Mouse (Mus musculus) cerebellum, adult 9-10 months (tissue): ENCODE results near the gene Sdhaf1.

Source experiments
- DNase-seq: peaks from one replicate; pipeline ENCODE4 v3.0.0; 2022

Gene Sdhaf1

DNA sequence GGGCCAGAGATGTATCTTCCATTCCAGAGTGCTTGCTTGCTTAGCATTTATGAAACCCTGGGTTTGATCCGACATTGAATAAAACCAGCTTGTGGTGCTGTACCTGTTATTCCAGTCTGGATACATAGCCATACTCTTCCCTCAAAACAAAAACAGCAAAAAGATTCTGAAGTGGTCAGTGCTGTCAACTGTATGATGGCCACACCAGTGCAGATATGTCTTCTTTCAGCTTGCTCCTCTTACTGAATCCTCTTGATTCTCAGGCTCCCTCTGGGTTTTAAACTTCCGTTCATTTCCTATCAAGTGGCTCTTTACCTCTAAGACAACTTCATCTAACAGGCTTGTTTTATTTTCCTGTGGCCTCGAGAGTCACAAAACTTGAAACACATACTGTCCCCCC lies at the start of gene Sdhaf1:
TSS of gene Sdhaf1 (minus strand) at position 101 of the 400 bp plus-strand sequence.
- no peak for DNase-seq

DNA sequence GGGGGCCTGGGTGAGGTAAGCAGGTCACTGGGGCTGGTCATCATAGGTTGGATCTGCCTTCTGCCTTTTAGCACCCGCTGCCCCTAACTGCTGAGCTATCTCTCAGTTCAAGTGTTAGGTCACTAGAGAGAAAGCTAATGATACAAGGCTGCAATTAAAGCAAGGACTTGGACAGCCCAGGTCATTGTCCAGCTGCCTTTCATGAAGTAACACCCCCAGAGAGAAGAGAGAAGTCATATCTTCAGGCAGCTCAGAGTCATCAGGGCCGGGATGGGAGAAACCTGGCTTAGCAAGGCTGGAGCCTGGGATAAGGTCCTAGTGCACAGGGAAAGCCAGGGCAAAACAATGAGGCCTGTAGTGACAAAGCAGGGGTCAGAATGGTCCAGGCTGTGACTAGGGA lies 43.8 kb upstream of the Sdhaf1 start:
- no peak for DNase-seq

DNA sequence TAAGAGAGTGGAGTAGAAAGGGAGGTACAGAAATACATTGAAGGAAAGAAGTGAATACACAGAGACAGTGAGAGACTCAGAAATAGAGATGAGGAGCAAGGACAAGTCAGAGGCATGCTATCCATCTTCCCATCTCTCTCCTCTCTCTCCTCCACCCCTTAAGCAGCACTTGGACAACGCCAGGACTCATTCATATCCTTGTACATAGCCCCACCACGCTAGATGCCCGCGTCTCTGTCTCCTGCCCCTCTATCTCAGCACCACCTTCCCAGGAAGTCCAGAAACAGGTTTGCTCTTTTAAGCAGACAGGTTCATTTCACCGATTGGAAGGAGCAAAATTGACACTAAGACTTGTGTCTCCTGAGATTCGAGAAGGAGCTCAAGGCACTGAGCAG lies 39.6 kb upstream of the Sdhaf1 start:
- no peak for DNase-seq

DNA sequence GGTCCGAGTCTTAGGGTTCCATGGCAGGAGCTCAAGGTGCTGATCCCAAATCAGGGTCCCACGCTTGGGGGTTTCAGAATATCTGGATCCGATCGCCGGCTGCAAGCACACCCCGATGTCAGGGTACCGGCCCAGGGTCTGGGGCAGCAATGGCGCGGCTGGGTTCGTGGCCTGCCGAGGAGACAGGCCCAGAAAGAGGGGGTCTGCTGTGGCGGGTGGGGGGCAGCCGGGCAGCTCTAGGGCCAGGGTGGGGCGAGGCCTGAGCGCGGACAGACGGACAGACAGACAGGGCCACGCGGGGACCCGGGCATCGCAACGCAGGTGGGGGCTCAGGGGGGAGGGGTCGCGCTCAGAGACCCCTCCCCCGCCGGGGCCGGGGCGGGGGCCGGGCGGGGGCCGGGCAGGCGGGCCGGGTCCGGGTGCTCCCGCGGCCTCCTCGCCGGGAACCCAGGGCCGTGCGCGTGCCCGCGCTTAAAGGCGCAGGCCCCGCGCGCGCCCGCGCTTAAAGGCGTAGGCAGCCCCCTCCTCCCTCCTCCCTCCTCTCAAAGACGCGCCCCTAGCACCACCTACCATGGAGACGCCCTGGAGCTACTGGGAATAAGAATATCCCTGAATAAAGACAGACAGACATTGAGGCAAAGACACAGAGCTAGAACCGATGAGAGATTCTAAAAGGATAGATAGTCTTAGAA lies 39.1 kb upstream of the Sdhaf1 start, which contains the start of gene Lrfn3:
TSS of gene Lrfn3 (minus strand) at position 121 of the 692 bp plus-strand sequence.
- peak; percentile 82 for DNase-seq

DNA sequence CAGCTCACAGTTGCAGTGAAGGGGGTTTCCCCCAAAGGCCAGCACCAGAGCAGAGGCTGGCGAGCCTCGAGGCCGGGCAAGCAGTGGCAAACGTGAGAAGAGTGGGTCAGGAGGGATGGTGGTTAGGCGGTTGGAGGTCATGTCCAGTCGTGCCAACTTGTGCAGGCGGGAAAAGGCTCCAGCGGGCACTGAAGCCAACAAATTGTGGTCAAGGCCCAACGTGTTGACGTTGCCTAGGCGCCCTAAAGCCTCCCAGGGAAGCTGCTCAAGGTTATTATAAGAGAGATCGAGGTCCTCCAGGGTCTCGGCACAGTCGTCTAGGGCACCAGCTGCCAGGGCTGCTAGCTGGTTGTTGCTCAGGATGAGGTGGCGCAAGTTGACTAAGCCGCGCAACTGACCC lies 36.3 kb upstream of the Sdhaf1 start:
- no peak for DNase-seq

DNA sequence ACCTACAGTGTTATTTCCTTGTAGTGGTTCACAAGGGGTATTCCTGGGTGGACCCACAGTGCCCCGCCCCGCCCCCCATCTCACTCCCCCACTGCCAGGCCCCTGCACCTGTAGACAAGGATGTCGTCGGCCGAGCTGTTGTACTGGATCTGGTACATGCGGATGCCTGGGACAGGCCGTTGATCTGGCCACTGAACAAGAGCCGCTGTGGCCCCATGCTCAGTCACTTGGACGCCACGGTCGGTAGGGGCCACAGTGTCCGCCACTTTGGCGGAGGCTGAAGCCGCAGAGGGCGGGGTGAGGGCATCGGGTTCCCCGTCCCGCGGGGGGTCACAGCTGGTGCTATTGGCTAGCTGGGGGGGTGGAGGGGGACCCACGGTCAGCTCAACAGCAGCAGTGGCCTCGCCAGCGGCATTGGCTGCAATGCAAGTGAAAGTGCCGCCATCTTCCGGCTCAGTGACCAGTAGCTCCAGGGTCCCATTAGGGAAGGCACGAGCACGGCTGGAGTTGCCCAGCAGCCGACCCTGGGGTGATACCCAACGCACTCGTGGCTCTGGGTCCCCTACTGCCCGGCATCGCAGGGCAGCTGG lies 35.7 kb upstream of the Sdhaf1 start:
- peak; percentile 35 for DNase-seq

DNA sequence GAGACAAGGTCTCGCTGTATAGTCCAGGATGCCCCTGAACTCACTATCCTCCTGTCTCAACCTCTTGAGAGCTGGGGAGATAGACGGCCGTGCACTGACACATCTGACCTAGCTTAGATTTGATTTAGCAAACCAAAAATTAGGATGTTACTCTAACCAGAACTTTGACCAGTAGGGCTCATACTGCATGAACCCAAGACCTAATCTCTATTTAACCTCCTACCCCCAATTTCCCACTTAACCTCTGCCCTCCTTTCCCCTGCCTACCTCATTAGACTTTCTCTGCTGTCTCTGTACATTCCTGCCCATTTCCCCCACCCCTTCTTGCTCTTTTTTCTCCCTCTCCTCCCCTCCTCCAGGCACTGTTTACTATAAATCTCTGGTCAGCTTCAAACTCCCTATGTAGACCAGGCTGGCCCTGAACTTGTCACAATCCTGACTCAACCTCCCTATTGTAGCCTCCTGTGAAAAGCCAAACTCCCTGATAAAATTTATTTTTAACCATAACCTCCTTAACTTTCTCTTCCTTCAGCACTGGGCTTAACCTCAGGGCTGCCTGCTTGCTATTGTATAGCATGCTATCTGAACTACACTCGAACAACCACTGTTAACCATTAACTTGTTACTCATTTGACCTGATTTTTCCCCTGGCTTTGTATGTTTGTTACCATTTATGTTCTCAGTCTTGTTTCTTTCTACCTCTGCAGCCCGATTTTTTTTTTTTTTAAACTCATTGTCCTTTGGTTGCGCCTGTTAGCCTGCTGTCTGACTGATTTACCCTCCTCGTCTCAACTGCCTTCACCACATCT lies 34.9 kb upstream of the Sdhaf1 start:
- DNase-seq, result no peak

DNA sequence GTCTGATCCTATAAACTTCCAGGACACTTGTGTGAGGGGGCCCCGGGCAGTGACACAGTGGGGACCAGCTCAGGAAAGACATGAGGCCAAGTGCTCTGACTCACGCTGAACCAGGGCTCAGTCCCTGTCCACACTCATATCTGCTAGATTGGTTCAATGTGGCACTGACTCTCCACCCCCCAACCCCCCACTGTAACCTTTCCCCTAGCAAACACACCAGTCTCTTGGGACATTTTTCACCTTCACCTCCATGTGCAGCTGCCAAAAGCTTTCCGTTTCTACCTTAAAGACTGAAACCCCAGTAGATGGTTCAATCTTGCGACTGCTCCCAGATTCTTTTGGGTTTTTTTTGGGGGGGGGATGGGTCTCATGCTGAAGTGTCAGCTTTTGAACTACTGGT lies 30.4 kb upstream of the Sdhaf1 start:
- DNase-seq, result no peak

DNA sequence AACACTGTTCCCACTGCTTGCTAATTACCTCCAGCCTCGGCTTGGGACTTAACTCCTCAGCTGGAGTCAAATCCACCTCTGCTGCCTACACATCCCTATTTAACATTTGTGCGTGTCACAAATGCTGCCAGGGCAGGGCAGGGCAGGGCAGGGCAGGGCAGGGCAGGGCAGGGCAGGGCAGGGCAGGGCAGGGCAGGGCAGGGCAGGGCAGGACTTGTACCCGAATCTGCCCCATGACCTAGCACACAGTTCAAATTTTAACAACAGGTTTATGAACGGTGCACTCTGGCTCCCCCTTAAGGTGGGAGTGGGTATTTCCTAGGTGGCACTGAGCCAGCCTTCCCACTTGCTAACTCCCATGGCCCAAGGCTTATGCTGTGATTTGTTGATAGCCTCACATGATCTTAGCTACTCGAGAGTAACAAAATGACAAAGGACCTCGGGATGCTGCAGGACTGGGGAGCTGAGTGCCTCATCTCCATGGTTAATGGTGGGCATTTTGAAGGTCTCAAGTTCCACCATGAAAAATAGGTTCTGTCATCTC lies 29.7 kb upstream of the Sdhaf1 start:
- DNase-seq, result peak; percentile 86

DNA sequence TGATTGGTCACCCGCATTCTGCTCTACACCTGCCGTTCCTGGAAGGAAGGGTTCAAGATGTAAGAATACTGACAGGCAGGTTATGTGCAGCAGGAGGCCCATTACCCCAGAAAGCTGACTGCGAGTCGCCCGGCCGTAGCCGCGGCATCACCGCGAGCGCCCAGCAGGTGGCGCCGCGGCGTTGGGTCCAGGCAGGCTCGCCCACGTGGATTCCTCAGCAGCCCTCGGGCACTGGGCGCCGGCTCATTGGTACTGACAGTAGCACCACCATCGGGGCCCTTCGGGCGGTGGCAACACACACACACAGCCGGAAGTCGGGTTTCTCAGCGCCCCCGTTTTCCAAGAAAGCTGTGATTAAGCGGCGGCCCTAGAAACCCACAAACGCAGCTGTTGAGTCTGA lies 24.1 kb upstream of the Sdhaf1 start:
- peak; percentile 87 for DNase-seq

DNA sequence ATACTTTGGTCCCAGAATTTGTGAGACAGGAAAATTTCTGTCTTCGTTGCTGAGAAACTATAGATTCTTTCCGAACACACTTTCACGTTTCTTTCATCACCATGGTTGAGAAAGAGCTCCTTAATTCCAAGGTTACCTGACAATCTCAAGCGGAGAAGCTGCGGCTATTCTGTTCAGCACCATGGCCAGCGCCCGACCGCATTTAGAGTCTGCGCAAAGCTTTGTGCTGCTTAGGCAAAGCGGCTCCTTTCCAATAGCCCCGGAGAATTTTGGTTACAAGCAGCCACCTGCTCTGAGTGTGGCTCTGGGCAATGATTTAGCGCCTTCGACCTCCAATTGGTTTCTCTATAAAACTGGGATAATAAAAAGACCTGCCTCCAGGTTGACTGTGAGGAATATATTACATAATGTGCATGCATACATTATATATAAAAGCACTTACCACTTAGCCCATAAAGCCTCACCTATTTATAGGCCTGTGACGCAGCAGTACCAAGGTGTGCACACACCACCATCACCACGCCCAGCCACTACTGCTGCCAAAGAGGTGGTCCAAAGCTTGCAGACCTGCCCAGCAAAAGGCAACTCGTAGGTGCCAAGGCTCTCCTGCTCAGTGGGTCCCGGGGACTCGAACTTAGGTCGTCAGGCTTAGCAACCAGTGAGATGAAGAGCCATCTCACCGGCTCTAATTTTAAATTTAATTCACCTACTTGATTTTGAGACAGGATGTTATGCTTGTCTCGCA lies 23.1 kb upstream of the Sdhaf1 start:
- DNase-seq, result no peak

DNA sequence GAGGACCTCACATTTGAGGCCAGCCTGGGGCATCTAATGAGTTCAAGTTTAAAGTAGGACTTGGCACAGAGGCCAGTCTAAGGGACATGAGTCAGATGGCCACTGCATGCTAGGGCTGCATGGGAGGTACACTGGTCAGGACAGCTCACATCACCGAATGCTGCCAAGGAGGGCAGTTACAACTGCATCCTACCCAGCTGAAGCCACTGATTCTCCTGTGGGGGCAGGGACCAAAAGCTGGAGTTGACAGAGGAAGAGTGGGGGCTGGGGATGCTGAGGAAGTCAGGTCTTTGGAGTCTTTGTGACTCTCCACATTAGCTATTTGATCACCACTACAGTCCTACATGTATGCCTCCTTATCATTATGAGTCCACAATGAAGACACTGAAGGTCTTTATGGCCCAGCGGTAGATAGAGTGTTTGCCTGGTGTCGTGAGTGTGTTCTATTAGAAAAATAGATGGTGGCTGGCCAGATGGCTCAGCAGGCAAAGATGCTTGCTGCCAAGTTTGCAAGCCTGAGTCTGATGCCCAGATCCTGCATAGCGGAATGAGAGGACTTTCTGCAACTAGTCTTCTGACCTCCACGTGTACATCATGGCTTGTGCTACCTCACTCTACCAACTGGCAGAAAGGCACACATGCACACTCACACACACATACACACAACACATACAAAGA lies 15.9 kb upstream of the Sdhaf1 start:
- peak; percentile 83 for DNase-seq

DNA sequence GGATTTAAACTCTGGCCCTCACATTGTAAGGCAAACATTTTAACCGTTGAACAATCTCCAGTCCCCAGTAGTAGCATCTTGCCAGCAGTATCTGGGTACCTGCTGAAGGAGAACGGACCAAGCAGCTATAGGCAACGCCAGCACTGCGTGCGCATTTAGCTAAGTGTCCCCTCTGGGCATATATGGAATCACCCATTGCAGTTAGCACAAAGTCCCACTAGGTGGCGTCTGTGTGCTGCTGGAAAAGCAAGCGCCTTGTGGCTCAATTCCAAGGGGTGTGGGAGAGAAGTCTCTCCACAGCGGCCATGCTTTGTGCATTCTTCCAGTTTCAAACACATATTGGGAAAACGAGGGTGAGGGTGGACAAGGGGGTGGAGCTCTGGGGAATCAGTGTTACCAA lies 12.7 kb upstream of the Sdhaf1 start:
- peak; percentile 96 for DNase-seq

DNA sequence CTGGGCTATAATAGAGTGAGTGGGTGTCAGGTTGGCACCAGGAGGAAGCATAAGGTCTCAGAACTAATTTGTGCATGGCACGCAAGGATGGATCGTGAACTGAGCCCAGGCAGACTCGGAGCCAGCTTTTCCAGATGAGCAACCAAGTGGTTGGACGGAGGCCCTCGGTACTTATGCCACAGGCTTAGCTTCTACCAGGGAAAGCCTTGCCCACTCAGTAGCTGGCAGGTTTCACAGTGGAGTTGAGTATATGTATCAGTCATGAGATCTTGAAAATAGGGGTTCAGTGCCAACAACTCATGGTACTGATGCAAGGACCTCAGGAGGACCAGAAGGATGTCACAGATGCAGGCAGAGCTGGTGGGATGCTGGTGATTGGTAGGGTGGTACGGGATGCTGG lies 12.0 kb upstream of the Sdhaf1 start:
- peak; percentile 65 for DNase-seq

DNA sequence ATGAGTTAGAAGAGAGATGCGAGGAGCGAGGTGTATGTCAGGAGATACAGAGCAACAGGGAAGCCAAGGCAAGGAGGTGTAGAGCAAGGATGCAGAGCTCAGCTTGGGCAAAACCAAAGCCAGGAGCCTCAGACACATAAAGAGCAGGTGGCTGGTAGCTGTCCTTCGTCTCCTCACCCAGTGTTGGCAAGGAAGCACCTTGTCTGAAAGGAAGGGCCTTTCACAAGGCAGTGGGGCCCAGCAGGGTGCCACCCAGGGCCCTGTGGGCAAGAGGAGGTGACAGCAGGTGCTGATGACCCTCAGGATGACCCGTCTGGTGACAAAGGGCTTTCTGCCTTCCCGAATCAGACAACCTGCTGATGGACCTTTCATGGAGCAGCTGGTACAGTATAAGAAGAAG lies 10.9 kb upstream of the Sdhaf1 start:
- peak; percentile 63 for DNase-seq

DNA sequence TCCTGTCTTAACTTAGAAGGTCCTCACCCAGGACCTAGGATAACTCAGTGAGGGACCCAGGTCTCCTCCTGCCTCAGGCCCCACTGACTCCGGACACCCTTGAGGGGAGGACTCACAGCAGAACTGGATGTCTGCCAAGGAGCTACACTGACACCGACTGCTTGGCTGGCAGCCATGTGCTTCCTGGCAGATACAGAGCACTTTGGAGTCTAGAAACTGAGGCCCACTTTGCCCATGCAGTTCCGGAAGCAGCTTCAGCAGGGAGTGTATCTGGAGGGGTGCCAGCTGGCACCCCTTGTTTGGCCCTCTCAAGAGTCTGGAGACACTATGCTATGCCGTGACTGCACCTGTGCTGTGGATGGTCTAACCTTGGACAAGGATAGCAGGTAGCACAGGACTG lies 9.7 kb upstream of the Sdhaf1 start:
- peak; percentile 92 for DNase-seq

DNA sequence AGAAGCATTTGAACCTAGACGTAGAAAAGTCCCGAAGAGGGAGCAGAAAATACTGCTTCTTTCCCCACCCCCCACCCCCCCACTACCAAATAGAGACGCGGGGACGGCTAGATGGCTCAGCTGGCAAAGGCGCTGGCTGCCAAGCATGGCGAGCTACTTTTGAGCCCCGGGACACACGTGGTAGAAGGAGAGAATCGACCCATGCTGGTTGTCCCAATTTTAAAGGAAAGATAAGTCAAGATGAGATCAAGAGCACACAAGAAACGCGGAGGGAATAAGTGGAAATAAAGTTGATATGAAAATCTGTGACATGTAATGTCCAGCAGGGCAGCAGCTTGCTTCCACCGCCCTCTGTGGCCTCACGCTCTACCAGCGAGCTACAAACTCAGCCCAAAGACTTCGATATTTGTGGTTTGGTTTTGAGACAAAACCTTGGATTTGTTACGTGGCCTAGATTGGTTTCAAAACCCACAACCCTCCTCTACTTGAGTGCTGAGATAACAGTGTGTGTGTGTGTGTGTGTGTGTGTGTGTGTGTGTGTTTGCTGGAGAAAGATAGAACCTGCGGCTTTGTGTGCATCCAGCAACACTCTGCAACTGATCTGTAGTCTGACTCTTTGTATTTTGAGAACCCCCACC lies 9.0 kb upstream of the Sdhaf1 start:
- DNase-seq, result peak; percentile 55

DNA sequence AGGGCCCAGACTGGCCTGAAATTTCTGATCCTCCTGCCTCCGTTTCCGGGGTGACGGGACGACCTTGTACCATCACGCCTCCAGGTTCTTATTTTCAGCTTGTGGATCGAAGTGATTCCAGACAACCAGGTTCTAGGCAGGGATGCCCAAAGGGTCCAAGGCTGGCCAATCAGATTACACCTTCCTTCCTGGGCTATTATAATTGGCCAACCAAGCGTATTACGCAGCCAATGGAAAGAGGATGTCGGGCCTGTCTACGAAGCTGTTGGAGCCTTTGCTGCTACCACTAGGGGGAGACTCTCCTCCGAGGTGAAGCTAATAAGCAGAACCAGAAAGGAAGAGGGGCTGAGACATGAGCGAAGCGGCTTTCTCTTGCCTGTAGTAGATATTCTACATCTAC lies 8.2 kb upstream of the Sdhaf1 start:
- DNase-seq, result peak; percentile 99

DNA sequence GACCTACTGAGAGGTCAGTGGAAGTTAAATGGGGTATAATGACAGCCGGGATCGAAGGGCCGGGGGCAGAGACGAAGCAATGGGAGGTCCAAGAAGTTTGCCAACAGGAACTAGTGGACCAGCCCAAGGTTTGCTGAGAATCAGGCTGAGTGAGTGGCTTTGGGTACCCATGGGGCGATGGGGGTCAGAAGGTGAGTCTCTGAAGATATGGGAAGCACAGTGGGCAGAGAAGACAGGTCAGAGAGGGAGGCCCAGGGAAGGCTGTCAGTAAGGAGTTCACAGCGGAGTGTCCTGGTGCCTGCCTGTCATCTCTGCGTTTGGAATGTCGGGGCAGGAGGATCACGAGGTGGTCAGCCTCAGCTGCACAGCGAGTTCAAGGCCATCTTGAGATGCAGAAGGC lies 4.7 kb upstream of the Sdhaf1 start:
- no peak for DNase-seq

DNA sequence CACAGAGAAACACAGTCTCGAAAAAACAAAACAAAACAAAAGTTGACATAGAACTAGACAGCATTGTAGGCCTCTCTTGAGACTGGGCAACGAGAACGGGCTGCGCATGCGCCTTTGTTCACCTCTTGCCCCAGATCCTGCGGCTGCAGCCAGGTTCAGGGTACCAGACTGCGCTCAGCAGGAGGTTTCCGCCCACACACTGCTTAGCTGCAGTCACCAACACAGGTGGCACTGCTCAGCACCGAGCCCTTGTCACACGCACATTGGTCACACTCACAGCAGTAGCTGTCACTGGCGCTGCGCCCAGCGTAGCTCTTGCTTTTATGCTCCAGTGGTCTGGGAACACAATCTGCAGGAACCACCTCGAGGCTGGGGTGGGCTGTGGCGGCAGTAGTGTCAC lies 3.4 kb upstream of the Sdhaf1 start:
- peak; percentile 98 for DNase-seq

DNA sequence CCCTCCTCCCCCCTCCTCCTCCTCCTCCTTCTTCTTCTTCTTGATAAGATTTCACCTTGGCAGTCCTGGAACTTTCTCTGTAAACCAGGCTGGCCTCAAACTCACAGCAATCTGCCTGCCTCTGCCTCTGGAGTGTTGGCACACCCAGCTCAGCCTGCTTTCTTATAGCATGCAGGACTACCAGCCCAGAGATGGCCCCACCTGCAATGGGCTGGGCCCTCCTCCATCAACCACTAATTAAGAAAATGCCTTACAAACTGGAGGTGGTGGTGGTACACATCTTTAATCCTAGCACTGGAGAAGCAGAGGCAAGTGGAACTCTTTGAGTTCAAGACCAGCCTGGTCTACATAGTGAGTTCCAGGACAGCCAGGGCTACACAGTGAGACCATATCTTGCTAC lies 2.7 kb upstream of the Sdhaf1 start:
- DNase-seq, result no peak

DNA sequence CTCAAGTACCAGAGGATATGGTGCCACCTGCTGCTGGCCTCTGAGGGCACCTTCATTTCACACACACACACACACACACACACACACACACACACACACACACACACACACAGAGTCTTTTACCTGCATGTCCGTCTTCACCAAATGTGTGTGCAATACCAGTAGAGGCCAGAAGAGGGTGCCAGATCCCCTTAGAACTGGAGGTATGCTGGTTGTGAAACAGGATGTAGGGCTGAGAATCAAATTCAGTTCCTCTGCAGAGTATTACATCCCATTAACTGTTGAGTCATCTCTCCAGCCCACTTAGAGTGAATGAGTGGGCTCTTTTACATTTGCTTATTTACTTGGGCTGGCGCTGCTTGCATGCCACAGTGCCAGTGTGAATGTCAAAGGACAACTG lies 1.7 kb upstream of the Sdhaf1 start:
- peak; percentile 81 for DNase-seq
